Mouse (Mus musculus): Measurements from ENCODE around the gene Efcab10. TPM values are rescaled to one million over a fixed set of nuclear protein-coding genes. Genes with fewer than 3 reads are reported as not detected.

Efcab10 gene
- polyA plus RNA-seq, 1 experiment, result not detected

GRCm38 (mm10) chr12:33427726-33428125, 33.1 kb downstream of the Efcab10 start:
- TF ChIP-seq CTCF (IDR thresholded peaks at IDR 0.05; ENCODE audit: extremely low read depth, insufficient read length, insufficient replicate concordance, low read depth, low read length) (no peak), POLR2A (IDR thresholded peaks at IDR 0.05; ENCODE audit: low read depth, low read length) (no peak)
- Histone ChIP-seq H3K27ac (ENCODE audit: insufficient read depth, low read depth, low read length) (no peak overlapping the region), H3K27me3 (ENCODE audit: control insufficient read depth, insufficient read depth, low read length) (no peaks in the 10 kb centered on the region), H3K4me3 (ENCODE audit: low read depth, low read length) (no peak overlapping the region), H3K36me3 (ENCODE audit: control insufficient read depth, insufficient read depth, low read length) (no peaks in the 10 kb centered on the region), H3K4me1 (ENCODE audit: control insufficient read depth, insufficient read depth, insufficient read length, low read length) (no peaks in the 10 kb centered on the region)
- WGBS, result 43% methylated on average over 2 of the region's 2 CpGs

GRCm38 (mm10) chr12:33429387-33430160, 34.9 kb downstream of the Efcab10 start, which contains the start of gene Twistnb:
Twistnb (plus strand) TSS chr12:33429635.
- TF ChIP-seq POLR2A (IDR thresholded peaks at IDR 0.05; ENCODE audit: low read depth, low read length) (peak; percentile 28; the same call in 1 of the 2 replicates), CTCF (IDR thresholded peaks at IDR 0.05; ENCODE audit: extremely low read depth, insufficient read length, insufficient replicate concordance, low read depth, low read length) (peak; percentile 78; the same call in 1 of the 2 replicates)
- Histone ChIP-seq H3K27ac (ENCODE audit: insufficient read depth, low read depth, low read length) (peak within 1 kb of the TSS; percentile 8), H3K36me3 (ENCODE audit: control insufficient read depth, insufficient read depth, low read length) (no peaks in the 10 kb centered on the region), H3K4me3 (ENCODE audit: low read depth, low read length) (peak within 1 kb of the TSS; percentile 89), H3K4me1 (ENCODE audit: control insufficient read depth, insufficient read depth, insufficient read length, low read length) (no peaks in the 10 kb centered on the region), H3K27me3 (ENCODE audit: control insufficient read depth, insufficient read depth, low read length) (no peaks in the 10 kb centered on the region)
- under 1% methylated on average over 66 of the region's 66 CpGs for WGBS

- WGBS, result 51% methylated on average over 9 of the region's 9 CpGs
- TF ChIP-seq POLR2A (IDR thresholded peaks at IDR 0.05; ENCODE audit: low read depth, low read length) (no peak), CTCF (IDR thresholded peaks at IDR 0.05; ENCODE audit: extremely low read depth, insufficient read length, insufficient replicate concordance, low read depth, low read length) (no peak)
- Histone ChIP-seq H3K4me3 (ENCODE audit: low read depth, low read length) (no peak overlapping the region), H3K27ac (ENCODE audit: insufficient read depth, low read depth, low read length) (peak overlapping the region; percentile 32; the same call in 1 of the 2 replicates), H3K27me3 (ENCODE audit: control insufficient read depth, insufficient read depth, low read length) (no peaks in the 10 kb centered on the region), H3K4me1 (ENCODE audit: control insufficient read depth, insufficient read depth, insufficient read length, low read length) (no peaks in the 10 kb centered on the region), H3K36me3 (ENCODE audit: control insufficient read depth, insufficient read depth, low read length) (peaks cover 14% of the 10 kb centered on the region)
These were observed 39.2 kb downstream of the Efcab10 start for GRCm38 (mm10) chr12:33433812-33434211.

- WGBS, result 95% methylated on average over 4 of the region's 4 CpGs
- Histone ChIP-seq H3K27me3 (ENCODE audit: control insufficient read depth, insufficient read depth, low read length) (no peaks in the 10 kb centered on the region), H3K27ac (ENCODE audit: insufficient read depth, low read depth, low read length) (no peak overlapping the region), H3K36me3 (ENCODE audit: control insufficient read depth, insufficient read depth, low read length) (peaks cover 18% of the 10 kb centered on the region), H3K4me1 (ENCODE audit: control insufficient read depth, insufficient read depth, insufficient read length, low read length) (no peaks in the 10 kb centered on the region), H3K4me3 (ENCODE audit: low read depth, low read length) (no peak overlapping the region)
- peak; percentile 20; the same call in 1 of the 2 replicates for TF ChIP-seq CTCF (IDR thresholded peaks at IDR 0.05; ENCODE audit: extremely low read depth, insufficient read length, insufficient replicate concordance, low read depth, low read length)
- TF ChIP-seq POLR2A (IDR thresholded peaks at IDR 0.05; ENCODE audit: low read depth, low read length), result no peak
These were observed 40.1 kb downstream of the Efcab10 start for GRCm38 (mm10) chr12:33434758-33435157.

Other genes starting within 250 kb of the Efcab10 start
- gene Atxn7l1, start 247.2 kb upstream of the Efcab10 start, polyA plus RNA-seq (2012; rRNA removed), result 8.4 and 19.2 TPM in 2 replicates
- gene Twistnb, start 34.8 kb downstream of the Efcab10 start, polyA plus RNA-seq (2012; rRNA removed), result 35.0 and 47.6 TPM in 2 replicates

Data from small intestine, adult 2 months (tissue).